Mouse (Mus musculus) thymus, postnatal 10 days (tissue): ENCODE measurements around the gene 9930021J03Rik.

Experiments used
- DNase-seq, 2 experiments: peaks; one replicate each; pipeline ENCODE4 v3.0.0; 2021; ENCODE audit warnings: low spot score in 2 of 2

9930021J03Rik gene

DNA sequence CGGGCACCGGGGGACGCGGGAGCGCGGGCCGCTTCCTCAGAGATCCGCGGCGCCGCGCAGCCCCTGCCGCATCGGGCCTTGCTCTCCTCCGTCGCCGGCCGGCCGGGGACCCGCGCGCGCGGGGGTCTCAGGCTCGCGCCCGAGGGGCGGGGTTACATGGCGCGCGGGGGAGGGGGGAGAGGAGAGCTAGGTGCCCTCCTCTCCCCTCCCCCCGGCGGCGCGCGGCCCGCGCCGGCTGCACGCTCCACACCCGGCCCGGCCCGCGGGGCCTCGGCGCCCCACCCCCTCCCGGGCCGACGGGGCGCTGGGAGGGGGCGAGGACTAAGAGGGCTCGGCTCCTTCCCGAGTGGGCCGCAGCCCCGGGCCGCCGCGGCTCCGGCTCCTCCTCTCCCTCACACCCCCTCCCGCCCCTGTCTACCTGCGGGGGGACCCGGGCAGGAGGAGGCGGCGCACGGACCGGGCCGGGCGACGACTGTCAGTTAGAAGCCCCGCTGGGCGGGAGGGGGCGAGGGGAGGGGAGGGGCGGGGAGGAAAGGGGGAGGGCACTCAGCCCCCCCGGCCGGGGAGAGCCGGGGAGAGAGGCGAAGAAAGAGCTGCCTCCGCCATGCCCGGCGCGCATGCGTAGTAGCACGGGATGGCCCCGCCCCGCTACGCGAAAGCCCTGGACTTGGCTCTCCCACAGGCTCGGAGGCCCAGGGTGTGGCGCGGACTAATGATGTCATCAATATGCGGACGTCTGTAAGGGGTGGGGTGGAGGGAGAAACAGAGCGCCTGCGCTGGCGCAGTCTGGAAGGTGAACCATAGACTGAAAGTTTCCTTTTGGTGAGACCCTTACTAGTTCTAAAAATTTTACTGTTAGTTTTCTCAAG lies at the start of gene 9930021J03Rik:
TSS of gene 9930021J03Rik (minus strand) at position 73 of the 869 bp plus-strand sequence.
- peak; percentile 99 for DNase-seq

DNA sequence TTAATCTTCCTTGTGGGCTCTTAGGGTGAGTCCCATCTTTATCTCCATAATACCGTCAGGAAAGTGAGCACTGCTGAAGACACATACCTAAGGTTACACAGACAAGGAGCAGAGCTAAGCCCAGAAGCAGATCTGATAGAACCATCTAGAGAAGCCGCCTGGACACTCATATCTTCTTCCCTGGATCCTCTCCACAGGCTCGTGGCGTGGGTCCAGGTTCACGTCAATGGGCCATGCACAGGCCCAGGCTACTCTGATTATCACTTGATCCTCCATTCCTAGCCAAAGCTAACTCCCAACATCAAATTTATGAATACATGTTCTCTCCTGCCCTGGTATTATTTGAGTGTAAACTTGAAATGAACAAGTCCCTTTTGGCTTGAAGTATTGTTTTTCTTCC lies 47.9 kb upstream of the 9930021J03Rik start:
- DNase-seq, result no peak

DNA sequence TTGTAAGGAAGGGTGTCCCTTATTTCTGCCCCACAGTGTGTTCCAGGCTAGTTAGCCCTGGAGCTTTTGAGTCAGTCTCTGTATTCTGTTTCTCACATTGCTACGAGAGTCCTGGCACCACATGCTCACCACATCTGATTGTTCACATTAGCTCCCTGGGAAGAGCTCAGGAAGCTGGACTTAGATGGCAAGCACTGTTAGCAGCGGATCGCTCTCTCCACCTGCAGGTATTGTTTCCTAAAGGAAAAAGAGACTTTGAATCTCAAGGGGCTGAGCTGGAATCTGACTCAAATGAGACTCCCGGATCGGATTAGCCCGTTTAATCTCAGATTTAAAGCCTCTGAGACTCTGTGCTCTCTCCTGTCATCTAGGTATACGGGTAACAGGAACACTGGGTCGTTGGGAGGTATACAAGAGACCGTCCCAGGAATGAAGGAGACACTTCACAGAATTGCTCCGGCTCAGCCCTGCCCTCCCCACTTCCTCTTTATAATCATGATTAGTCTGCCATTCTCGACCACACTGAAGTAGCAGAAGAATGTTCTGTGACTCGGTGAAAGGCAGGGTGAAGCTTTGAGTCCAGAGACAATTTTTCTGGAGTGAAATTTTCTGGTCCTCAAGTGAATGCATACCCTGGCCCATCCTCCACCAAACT lies 45.4 kb upstream of the 9930021J03Rik start:
- no peak for DNase-seq

DNA sequence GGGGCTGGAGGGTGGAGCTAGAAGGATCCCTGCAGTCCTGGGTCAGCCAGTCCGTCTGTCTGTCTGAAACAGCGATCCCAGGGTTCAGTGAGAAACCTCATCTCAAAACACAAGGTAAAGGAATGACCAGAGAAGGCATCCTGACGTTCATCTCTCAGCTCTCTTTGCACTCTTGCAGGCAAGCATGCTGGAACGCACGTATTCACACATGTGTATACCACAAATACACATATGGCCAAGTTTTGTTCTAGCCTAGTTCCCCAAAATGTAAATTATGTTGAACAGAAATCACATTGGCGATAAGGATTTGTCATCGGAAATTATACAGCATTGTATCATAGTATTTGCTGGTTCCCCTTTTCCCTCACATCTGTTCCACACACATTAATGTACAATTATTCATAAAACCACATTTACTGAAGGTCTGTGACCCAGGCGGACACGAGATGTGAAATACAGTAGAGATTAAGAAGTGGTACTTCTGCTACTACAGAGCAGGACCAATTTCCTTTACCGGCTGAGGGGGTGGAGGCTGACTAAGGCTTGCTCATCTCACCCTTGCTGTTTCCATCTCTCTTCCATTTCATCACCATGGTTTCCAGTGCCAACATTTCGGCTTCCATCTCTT lies 44.2 kb upstream of the 9930021J03Rik start:
- no peak for DNase-seq

DNA sequence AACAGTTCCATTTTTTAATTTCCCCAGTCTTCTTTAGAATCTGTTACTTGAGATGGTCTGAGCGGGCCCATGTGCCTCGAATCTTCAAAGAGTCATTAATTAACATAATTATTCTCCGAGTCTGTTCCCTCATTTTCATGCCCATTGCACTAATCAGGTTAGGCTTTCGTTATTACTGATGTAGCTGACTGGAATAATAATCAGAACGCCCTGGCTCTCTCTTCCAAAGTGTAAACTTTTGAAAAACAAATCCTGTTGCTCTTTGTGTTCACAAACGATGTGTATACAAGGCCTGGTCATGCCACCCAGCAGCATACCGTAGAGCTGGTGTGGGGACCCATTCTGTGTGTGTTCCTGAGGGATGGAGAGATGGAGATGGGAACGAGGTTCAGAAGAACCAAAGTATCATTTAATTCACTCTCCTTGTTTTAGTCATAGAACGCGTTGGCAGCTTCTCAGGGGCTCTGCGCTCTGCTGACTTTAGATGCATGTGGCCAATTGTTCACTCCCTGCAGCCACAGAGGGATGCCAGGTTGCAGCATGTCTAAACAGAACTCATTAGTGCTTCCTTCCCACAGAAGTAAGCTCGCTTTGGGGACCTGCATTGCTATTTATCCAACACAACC lies 38.4 kb upstream of the 9930021J03Rik start:
- DNase-seq, result no peak

DNA sequence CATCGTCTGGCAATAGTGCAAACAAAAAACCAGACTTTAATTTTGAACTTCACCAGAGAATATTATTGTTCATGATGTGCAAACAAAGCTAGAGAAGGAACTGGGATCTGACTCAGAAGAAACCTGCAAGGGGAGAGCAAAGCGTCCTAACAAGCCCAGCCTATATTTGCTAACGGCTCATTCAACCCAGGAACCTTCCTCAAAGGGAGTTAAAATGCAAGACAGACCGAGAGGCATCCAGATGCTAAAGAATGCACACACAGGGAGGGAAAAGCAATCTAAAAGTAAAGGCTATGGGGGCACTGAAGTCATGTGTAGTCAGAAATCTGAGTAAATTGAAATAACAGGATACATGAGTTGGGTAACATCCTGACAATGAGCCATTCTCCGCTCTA lies 37.8 kb upstream of the 9930021J03Rik start:
- DNase-seq, result no peak

DNA sequence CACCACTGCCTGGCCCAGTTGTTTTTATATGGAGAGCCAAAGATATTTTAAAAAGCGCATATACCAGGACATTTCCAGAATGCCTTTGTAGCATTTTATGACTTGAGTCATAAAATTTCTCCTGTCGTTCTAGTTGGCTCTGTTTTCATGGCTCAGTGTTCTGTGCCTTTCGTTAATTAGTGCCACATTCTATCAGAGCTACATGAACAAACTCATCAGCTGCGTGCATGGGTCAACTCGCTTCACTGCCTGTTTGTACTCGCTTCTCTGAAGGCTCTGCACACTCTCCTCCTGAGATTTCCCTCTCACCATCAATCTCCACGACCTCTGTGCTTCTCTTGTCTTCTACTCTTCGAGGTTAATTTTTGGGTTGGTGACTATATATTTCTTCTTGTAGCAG lies 37.2 kb upstream of the 9930021J03Rik start:
- no peak for DNase-seq

DNA sequence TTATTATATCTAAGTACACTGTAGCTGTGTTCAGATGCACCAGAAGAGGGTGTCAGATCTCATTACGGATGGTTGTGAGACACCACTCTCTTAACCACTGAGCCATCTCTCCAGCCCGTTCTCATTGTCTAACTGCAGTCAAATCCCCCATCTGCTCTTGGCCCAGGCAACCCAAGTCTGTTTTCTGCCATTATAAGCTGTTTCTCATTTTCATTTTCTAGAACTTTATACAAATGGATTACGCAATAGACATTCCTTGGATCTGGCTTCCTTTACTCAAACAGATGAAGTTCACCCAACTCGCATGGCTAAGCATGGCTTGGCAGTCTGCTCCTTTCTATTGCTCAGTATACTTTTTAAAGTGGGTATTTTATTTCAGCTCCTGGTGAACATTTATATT lies 34.9 kb upstream of the 9930021J03Rik start:
- DNase-seq, result no peak

DNA sequence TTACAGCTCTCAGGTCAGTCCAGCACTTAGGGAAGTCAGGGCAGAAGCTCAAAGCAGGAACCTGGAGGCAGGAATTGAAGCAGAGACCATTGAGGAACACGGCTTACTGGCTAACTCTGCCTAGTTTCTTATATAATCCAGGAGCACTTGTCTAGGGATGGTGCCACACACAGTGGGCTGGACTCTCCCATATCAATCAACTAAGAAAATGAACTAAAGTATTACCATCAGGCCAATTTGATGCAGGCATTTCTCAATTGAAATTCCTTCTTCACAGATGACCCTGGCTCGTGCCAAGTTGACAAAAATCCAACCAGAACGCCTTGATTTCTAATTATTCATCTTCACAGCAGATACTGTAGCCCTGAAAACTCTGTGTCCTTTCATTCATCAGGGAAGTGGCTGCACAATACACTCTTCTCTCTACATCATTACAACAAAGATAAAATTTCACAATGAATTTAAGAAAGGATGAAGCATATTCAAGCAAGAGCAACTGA lies 32.9 kb upstream of the 9930021J03Rik start:
- no peak for DNase-seq

DNA sequence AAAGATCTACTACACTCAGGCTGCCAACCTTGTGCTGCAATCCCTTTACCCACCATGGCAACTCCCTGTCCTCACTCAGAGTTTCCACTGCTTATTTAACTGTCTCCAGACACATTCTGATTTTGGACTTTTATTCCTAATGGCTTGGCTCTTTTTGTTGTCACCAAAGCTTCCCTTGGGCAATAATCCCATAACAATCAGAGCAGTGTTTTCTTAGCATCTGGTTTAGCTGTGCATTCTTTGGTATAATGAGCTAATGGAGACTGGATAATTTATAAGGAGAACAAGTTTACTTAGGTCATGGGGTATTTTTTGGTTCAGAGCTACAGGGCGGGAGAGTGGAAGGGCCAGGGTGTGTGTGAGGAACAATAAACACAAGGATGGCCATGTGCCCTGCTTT lies 32.4 kb upstream of the 9930021J03Rik start:
- DNase-seq, result no peak

DNA sequence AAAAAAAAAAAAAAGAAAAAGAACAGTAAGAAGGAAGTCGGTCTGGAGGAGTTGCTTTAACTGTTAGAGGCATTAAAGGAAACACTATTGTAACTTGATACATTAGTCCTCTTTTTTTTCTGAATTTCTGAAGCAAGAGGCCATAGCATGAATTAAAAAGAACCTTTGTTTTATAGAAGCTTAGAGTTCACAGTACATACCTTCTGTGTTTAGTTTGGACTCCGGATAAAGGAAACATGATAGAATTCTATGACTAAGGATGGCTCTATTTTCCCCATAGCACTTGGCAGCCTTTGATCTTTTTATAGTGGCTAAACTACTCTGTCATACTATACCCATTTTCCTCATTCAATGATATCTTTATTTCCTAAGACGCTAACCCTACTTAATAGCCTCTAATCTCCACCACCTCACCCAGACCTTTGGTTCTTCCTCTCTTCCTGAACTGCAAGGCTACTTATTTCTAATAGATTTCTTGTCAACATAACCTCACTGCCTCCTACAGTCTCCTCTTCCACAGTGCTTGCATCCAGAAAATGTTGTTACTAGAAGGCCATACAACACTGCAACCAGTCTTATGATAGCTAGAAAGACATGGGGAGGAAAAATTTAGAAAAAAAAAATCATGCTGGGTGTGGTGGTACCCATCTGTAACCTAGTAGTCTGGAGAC lies 29.7 kb upstream of the 9930021J03Rik start:
- DNase-seq, result no peak

DNA sequence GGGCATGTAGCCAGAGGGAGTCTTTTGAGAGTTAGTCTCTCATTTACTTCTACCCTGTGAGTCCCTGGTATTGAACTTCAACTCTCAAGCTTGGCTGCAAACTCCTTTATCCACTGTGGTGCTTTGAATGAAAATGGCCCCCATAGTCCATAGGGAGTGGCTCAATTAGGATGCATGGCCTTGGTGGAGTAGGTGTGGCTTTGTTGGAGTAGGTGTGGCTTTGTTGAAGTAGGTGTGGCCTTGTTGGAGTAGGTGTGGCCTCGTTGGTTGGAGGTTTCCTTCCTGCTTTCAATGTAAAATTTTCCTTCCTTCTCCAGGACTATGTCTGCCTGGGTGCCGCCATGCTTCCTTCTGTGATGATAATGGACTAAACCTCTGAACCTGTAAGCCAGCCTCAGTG lies 25.1 kb upstream of the 9930021J03Rik start:
- DNase-seq, result no peak

DNA sequence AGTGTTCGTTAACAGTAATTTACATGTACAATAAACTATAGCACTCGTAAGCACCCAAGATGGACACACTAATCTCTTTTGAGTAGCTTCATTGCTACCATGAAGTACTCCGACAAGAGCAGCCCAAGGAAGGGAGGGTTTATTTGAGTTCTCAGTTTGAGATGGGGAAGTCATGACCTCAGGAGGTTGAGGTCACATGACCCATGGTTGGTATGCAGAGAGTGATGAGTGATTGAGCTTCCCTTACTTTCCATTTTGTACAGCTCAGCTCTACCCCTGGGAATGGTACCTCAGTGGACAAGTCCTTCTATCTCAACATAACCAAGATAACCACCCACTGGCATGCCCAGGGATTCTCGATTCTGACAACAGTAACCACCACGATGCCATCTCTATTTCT lies 22.8 kb upstream of the 9930021J03Rik start:
- no peak for DNase-seq

DNA sequence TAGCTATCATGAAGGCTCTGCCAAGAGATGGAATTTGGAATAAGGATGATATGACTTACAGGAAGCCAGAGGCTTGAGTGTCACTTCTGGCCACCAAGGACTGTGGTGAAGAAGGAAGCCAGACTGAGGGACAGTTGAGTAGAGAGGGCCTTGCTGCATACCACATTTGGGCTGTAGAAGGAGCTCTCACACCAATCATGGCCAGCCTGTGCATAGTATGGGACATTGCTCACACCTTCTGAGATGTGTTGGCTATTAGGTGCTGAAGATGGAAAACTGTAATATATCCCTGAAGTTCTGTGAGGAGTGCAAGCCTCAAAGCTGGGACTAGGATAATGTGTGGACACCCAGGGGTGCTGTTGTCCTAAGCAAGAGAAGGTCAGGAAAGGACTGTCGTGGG lies 20.9 kb upstream of the 9930021J03Rik start:
- DNase-seq, result no peak

DNA sequence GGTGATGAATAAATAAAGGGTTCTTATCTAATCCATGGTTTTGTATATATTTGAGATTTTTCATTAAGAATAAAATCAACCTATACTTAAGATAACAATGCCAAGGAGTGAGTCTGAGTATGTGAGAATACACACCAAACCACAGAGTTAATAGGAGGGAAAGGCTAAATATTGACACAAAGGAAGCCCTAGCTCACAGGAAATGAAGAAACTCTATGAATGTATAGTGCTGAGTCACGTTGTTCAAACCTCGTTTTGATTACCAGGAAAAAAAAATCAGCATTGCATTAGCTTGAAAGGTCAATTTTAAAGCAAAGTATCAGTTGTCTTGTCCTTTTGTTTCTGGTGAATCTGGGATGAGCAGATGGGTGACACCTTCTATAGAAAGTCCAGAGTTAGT lies 19.2 kb upstream of the 9930021J03Rik start:
- no peak for DNase-seq

DNA sequence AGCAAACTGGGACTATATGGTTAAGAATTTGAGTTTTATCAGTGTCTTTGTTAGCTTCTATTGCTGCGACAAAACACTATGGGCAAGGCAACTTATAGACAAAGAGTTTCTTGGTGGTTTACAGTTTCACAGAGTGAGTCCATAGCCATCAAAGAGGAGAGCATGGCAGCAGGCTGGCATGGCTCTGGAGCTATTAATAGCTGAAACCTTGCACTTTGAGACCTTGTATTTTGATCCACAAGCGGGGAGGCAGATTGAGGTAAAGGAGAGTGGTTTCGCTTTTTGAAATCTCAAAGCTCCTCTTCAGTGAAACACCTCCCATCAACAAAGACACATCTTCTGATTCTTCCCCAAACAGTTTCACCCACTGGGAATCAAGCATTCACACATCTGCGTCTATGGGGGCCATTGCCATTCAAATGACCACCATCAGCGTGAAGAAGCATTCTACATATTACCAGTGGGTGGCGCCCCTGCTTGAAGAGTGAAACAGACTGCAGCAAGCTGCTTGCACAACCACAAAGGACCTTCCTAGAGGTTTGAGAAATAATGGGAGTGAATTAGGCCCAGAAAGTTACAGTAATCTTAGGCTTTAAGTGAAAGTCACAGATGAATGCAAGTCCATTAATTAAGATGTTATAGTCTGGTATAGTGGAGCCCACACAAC lies 18.4 kb upstream of the 9930021J03Rik start:
- DNase-seq, result peak; percentile 17 to 56

DNA sequence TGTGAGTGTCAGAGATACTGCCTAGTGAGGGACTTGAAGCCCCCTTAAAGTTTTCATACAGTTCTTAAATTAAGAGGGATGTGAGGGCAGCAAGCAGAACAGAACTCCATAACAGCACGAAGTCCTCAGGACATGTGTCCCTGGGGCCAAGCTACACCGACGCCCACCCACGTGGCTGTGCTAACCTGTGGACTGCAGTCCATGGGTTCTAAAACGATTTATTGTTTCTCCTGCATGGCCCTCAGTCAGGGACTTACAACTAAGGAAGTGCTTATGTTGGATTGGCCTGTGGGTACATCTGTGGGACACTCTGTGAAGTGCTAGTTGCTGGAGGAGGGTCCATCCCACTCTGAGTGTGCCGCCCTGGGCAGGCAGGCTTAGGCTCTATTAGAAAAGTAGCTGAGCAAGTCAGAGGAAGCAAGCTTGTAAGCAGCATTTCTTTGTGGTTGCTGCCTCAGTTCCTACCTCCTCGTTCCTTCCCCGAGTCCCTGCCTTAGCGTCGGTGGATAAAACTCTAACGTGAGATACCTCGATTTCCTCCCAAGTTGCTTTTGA lies 17.7 kb upstream of the 9930021J03Rik start:
- DNase-seq, result no peak

DNA sequence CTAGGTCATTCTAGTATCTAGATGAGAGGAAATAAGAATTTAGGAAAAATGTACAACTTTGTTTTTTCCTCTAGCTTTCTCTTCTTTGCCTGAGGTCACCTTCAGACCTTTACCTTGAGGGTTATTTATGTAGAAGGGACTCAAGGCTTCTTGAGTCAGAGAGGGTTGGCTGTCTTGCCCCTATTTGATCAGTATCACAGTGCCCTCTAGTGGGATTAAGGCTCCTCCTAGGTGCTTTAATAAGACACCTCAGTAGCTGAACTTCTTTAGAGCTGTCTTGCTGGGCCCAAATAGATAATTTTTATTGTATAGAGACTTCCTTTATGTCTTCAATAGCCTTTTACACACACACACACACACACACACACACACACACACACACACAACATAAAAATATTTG lies 15.2 kb upstream of the 9930021J03Rik start:
- DNase-seq, result peak in 1 of 2 experiments; percentile 63

DNA sequence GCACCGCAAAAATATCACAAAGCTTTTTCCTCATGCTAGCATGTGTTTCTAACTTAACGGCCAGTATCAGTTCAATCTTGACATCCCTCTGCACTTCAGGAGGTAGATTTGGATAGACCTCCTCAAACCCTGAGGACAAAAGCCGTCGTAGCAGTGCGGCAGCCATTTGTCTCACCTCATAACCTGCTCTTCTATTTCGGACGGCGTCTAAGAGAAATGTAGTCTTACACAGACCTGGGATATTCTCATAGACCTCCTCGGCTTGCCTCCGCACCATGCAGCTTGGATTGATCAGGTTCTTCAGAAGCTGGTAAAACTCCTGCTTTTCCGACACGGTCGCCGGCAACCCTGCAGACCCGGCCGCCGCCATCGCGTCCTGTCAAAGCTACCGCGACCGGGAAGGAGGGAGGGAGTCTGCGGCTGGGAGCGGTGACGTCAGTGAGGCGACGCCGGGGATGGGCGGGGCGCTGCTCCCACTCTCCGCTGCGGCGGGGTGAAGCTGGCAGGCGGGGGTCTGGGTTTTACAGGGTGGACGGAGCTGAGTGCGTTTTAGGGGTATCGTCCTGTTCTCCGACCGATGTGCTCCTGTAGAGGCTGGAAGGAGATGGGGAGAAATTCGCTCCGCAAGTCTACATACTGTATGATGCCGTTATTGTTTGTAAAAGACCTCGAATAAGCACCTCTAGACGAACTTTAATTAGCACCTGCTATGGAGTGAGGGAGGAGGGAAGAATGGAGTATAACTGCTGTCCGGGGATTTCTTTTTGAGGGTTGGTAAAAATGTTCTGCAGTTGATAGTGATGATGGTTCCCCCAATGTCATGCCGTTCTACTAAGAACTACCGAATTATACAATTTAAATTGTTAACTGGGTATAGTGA lies 7.0 kb upstream of the 9930021J03Rik start, which contains the start of gene Ranbp6:
TSS of gene Ranbp6 (minus strand) at position 394 of the 880 bp plus-strand sequence.
- DNase-seq, result peak; percentile 88 to 94

DNA sequence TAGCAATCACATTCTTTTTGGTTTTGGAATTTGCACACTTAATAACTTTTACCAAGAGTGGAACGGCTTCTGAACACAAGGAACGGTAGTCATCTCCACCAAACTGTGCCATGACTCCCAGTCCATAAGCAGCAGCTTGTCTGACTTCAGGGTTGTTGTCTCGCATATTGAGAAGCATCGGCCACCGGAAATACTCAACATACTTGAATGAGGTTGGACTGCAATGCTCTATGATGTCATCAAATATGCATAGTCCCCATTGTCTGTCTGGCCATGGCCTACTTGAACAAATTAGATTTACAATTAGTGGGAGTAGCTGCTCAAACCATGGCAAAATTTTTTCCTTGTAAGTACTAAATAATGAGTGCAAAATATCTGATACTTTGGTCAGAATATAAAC lies 4.2 kb upstream of the 9930021J03Rik start:
- no peak for DNase-seq
